Mouse (Mus musculus) CH12.LX (cell line): ENCODE measurements around the gene Ehd3.

Experiments
- CTCF ChIP-seq, 2 experiments: IDR thresholded peaks in 1 of 2; conservative IDR thresholded peaks in 1 of 2; 2 replicates each; pipeline ENCODE4 v1.5.1; 2011 to 2012; ENCODE audit warnings: low read depth in 2 of 2, low read length in 2 of 2, improper control_type of control experiment in 1 of 2, inconsistent platforms in 1 of 2, mild to moderate bottlenecking in 1 of 2, moderate library complexity in 1 of 2
- MAZ ChIP-seq: IDR thresholded peaks from 2 replicates; pipeline ENCODE4 v1.6.1; 2012; ENCODE audit warnings: low read depth, mild to moderate bottlenecking, inconsistent platforms, low read length, improper control_type of control experiment, moderate library complexity
- NRF1 ChIP-seq: IDR thresholded peaks from 2 replicates; pipeline ENCODE4 v1.6.1; 2014; ENCODE audit warnings: low read depth, mild to moderate bottlenecking, inconsistent platforms, low read length, improper control_type of control experiment, moderate library complexity
- POLR2A ChIP-seq: IDR thresholded peaks from 2 replicates; pipeline ENCODE4 v1.6.1; 2011; ENCODE audit warnings: low read depth, mild to moderate bottlenecking, improper control_type of control experiment, low read length
- TCF12 ChIP-seq: IDR thresholded peaks from 2 replicates; pipeline ENCODE4 v1.6.1; 2014; ENCODE audit warnings: low read depth, mild to moderate bottlenecking, inconsistent platforms, low read length, improper control_type of control experiment
- UBTF ChIP-seq: IDR thresholded peaks from 2 replicates; pipeline ENCODE4 v1.6.1; 2012; ENCODE audit warnings: low read depth, mild to moderate bottlenecking, inconsistent platforms, low read length, improper control_type of control experiment, moderate library complexity
- ZC3H11A ChIP-seq: IDR thresholded peaks from 2 replicates; pipeline ENCODE4 v1.6.1; 2012; ENCODE audit warnings: low read depth, mild to moderate bottlenecking, inconsistent platforms, low read length, improper control_type of control experiment
- ZNF384 ChIP-seq: IDR thresholded peaks from 2 replicates; pipeline ENCODE4 v1.6.1; 2012; ENCODE audit warnings: low read depth, low read length, improper control_type of control experiment, inconsistent platforms

DNA sequence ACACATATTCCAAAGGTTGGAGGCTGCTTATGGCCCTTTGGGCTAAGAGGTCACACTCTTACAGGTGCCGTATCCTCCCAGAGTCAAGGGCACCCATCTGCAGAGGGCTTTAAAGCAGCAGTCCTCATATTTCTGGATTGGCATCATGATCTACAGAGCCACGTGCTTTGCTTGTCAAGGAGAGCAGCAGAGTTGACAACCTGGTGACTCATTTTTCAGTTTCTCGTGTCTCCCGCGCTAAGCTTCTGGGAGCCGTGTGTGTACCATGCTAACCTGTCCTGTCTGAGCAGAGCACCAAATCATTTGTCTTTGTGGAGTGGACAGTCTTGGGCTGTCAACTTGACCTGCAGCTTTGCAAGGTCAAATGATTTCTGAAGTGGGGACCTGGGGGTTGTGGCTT is 2.4 kb downstream of the Ehd3 start:
- TF ChIP-seq ZNF384 (no peak), MAZ (no peak), POLR2A (no peak), UBTF (no peak), CTCF (conservative IDR thresholded peaks at IDR 0.05 in 1 of 2, IDR thresholded peaks at IDR 0.05 in 1 of 2; ENCODE audit: low read depth in 2 of 2, low read length in 2 of 2) (no peak), ZC3H11A (no peak), TCF12 (no peak), NRF1 (no peak)
